Mouse (Mus musculus): Measurements from ENCODE around the gene Nfib. TPM values are rescaled to one million over a fixed set of nuclear protein-coding genes. Genes with fewer than 3 reads are reported as not detected.
"Not testable (repeated sequence)": the region's sequence is repeated elsewhere in the genome, so short reads cannot be mapped to it uniquely, and the experiment has no call there.

Gene Nfib
- polyA plus RNA-seq, 1 experiment from 2014 or later: 86.0 TPM

DNA sequence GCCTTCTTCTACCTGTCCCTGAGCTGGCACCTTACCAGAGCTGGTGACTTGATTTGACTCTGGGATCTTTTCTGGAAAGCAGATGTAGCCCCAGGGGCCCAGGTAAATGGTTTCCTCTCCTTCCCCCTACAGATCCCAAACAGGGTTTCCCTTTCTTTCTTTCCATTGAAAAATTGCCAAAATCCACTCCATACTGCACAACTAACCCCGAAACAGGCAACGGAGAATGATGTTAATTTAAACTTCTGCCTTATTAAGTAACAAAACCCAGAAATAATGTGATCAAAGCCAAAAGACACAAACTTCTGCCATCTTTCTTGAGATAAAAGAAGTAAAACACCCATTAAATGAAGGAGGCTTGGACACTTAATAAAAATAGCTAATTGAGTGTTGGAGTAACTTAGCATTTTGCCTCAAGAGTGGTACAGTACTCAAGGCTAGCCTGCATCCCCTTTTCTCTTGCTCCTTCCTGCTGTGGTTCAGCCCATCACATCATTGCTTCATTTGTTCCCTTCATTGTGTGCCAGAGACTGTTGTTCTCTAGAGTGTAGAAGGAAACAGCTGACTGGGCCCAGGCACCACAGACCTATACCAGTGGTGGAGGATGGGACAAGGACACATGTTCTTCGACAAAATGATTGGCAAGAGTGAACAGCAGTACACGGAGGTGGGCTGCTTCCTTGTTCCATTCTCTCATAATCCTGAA, 432.3 kb downstream of the Nfib start:
- peak overlapping the region; percentile 77 for H3K27ac ChIP-seq (replicated peaks; ENCODE audit: low read depth, low read length)
- ATAC-seq (ENCODE audit: low read depth): no peak

DNA sequence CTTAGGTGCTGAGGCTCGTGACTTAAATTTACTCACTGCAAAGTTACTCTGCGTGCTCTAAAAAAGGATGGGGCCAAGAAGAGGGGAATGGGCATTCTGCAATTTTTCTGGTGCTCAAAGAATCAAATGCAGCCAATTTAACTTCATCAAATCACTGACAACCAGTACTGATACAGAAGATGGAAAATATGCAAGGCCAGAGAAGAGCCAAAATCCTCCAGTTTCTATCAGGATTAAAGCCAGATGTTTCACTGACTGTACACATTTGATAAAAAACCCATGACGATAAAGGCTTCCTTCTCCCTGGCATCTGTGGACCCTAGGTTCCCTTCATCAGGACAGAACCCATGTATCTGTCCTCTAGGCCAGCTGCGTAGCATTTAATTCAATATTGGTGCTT, 433.5 kb downstream of the Nfib start:
- ATAC-seq (ENCODE audit: low read depth): peak; percentile 38; the same call in 1 of the 2 replicates
- H3K4me1 ChIP-seq (ENCODE audit: control insufficient read depth, insufficient read depth, low read length): peaks cover 43% of the 10 kb centered on the region
- no peak overlapping the region for H3K4me3 ChIP-seq (ENCODE audit: low read depth, low read length)
- no peak overlapping the region for H3K4me2 ChIP-seq (ENCODE audit: low read depth, low read length)
- WGBS: 52% methylated on average over 4 of the region's 4 CpGs
- DNase-seq (ENCODE audit: low spot score): peak; percentile 79
- H3K9me3 ChIP-seq (ENCODE audit: control insufficient read depth, low read length): no peaks in the 10 kb centered on the region
- no peaks in the 10 kb centered on the region for H3K36me3 ChIP-seq (ENCODE audit: control insufficient read depth, insufficient read depth, low read length)
- H3K27ac ChIP-seq (replicated peaks; ENCODE audit: low read depth, low read length): peak overlapping the region; percentile 77
- H3K9ac ChIP-seq (ENCODE audit: low read depth, low read length): no peak overlapping the region
- no peaks in the 10 kb centered on the region for H3K27me3 ChIP-seq (replicated peaks; ENCODE audit: control insufficient read depth, insufficient read depth, low read length)

More for the DNA sequence above, 432.3 kb downstream of the Nfib start:
- Histone ChIP-seq H3K9ac (ENCODE audit: low read depth, low read length) (no peak overlapping the region), H3K27me3 (replicated peaks; ENCODE audit: control insufficient read depth, insufficient read depth, low read length) (no peaks in the 10 kb centered on the region), H3K4me1 (ENCODE audit: control insufficient read depth, insufficient read depth, low read length) (peaks cover 37% of the 10 kb centered on the region), H3K4me3 (ENCODE audit: low read depth, low read length) (no peak overlapping the region), H3K9me3 (ENCODE audit: control insufficient read depth, low read length) (no peaks in the 10 kb centered on the region), H3K36me3 (ENCODE audit: control insufficient read depth, insufficient read depth, low read length) (no peaks in the 10 kb centered on the region), H3K4me2 (ENCODE audit: low read depth, low read length) (no peak overlapping the region)
- peak; percentile 41 for DNase-seq (ENCODE audit: low spot score)
- 65% methylated on average over 4 of the region's 4 CpGs for WGBS

- Histone ChIP-seq H3K9ac (ENCODE audit: low read depth, low read length) (no peak overlapping the region), H3K36me3 (ENCODE audit: control insufficient read depth, insufficient read depth, low read length) (no peaks in the 10 kb centered on the region), H3K4me2 (ENCODE audit: low read depth, low read length) (no peak overlapping the region), H3K27ac (replicated peaks; ENCODE audit: low read depth, low read length) (peak overlapping the region; percentile 75), H3K9me3 (ENCODE audit: control insufficient read depth, low read length) (no peaks in the 10 kb centered on the region), H3K4me1 (ENCODE audit: control insufficient read depth, insufficient read depth, low read length) (peaks cover 44% of the 10 kb centered on the region), H3K4me3 (ENCODE audit: low read depth, low read length) (no peak overlapping the region), H3K27me3 (replicated peaks; ENCODE audit: control insufficient read depth, insufficient read depth, low read length) (no peaks in the 10 kb centered on the region)
- DNase-seq (ENCODE audit: low spot score) (peak; percentile 59), ATAC-seq (ENCODE audit: low read depth) (no peak)
- WGBS: 53% methylated on average over 3 of the region's 3 CpGs
Observed at GRCm38 (mm10) chr4:82271547-82271946, 434.0 kb downstream of the Nfib start.

DNA sequence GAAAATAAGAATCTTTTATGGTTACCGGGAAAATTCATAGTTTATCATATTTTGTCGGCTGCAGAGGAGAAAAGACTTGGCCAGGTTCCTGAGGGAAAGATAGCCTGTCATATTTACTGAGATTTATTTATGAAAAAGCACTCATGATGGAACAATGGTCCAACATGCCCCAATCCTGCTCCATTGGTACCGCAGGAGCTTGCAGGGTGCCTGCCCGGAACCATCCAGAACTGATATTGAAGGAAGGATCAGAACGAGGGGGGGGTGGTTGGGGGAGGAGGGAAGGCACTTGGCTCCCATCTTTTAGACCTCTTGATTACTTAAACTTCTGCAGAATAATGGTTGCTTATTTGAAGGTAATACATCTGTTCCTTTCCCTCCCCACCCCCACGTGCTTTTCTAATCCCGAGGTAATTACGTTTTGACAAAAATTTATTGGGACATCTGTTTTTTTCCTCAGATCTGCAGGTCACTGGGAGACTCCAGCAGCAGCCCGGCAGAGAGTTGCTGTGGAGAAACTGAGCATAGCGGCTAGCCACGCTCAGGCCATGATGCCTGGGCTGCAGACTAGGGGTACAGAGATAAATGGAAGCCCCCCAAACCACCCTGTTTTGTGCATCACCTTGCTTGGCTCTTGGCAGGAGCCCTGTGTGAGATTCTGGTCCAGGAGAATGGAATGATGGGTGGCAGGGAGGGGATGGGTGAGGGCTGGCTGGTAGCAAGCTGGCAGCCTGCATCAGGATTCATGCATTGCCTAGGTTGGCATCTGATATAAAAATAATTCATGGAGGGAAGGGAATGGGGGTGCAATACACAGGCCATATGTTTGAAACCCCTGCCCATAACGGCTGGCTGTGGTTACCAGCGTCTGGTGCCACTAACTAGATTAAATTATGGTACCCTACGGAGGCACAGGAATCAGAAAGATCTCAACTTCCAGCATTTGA, 437.4 kb downstream of the Nfib start:
- DNase-seq (ENCODE audit: low spot score): no peak
- H3K4me1 ChIP-seq (ENCODE audit: control insufficient read depth, insufficient read depth, low read length): peaks cover 48% of the 10 kb centered on the region

DNA sequence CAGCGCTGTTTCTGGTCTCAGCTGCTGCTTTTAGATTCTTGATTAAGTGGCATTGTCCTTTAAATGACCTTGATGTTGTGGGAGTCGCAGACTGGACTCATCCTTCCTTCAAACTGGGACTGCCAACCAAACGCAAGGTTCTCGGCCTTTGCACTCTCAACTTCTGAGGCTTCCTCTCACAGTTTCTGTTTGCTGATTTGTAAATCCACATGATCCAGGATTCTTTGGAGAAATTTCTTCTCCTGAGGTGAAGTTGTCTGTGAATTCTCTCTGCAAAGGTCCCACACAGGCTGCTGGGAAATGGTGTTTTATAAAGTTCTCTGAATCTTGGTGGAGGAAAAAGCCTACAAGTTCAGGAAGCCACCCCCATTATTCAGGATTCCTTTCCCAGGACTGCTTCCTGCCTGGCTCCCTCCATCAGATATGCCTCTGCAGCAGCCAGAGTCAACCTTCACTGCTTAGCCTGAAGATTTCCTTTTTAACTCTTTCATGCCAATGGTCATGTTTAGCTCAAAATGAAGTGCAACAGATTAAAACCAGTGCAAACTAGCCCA, 439.4 kb downstream of the Nfib start:
- Histone ChIP-seq H3K27ac (replicated peaks; ENCODE audit: low read depth, low read length) (peak overlapping the region; percentile 50), H3K36me3 (ENCODE audit: control insufficient read depth, insufficient read depth, low read length) (no peaks in the 10 kb centered on the region), H3K27me3 (replicated peaks; ENCODE audit: control insufficient read depth, insufficient read depth, low read length) (no peaks in the 10 kb centered on the region), H3K9me3 (ENCODE audit: control insufficient read depth, low read length) (no peaks in the 10 kb centered on the region), H3K4me3 (ENCODE audit: low read depth, low read length) (no peak overlapping the region), H3K9ac (ENCODE audit: low read depth, low read length) (no peak overlapping the region), H3K4me1 (ENCODE audit: control insufficient read depth, insufficient read depth, low read length) (peaks cover 32% of the 10 kb centered on the region), H3K4me2 (ENCODE audit: low read depth, low read length) (no peak overlapping the region)
- no peak for ATAC-seq (ENCODE audit: low read depth)
- 43% methylated on average over 4 of the region's 4 CpGs for WGBS
- DNase-seq (ENCODE audit: low spot score): peak; percentile 61

More for the DNA sequence above, 437.4 kb downstream of the Nfib start:
- H3K27me3 ChIP-seq (replicated peaks; ENCODE audit: control insufficient read depth, insufficient read depth, low read length): no peaks in the 10 kb centered on the region
- WGBS: 42% methylated on average over 14 of the region's 14 CpGs
- H3K4me3 ChIP-seq (ENCODE audit: low read depth, low read length): no peak overlapping the region
- H3K27ac ChIP-seq (replicated peaks; ENCODE audit: low read depth, low read length): peak overlapping the region; percentile 52; the same call in 1 of the 2 replicates
- no peak for ATAC-seq (ENCODE audit: low read depth)
- H3K4me2 ChIP-seq (ENCODE audit: low read depth, low read length): no peak overlapping the region
- H3K9me3 ChIP-seq (ENCODE audit: control insufficient read depth, low read length): no peaks in the 10 kb centered on the region
- H3K9ac ChIP-seq (ENCODE audit: low read depth, low read length): no peak overlapping the region
- H3K36me3 ChIP-seq (ENCODE audit: control insufficient read depth, insufficient read depth, low read length): no peaks in the 10 kb centered on the region

DNA sequence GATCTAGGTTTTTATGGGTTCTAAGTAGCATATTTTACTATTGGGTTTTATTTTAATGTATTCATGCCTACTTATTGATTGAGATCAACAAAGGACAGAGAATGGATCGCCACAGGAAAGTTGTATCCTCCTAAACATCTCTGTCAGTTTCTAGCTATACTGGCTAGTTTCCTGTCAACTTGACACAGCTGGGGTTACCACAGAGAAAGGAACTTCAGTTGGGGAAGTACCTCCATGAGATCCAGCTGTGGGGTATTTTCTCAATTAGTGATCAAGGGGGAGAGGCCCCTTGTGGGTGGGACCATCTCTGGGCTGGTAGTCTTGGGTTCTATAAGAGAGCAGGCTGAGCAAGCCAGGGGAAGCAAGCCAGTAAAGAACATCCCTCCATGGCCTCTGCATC, 447.0 kb downstream of the Nfib start:
- H3K4me2 ChIP-seq (ENCODE audit: low read depth, low read length); H3K36me3 ChIP-seq (ENCODE audit: control insufficient read depth, insufficient read depth, low read length); H3K27ac ChIP-seq (replicated peaks; ENCODE audit: low read depth, low read length); H3K4me1 ChIP-seq (ENCODE audit: control insufficient read depth, insufficient read depth, low read length); H3K4me3 ChIP-seq (ENCODE audit: low read depth, low read length); H3K27me3 ChIP-seq (replicated peaks; ENCODE audit: control insufficient read depth, insufficient read depth, low read length); DNase-seq (ENCODE audit: low spot score); ATAC-seq (ENCODE audit: low read depth); H3K9me3 ChIP-seq (ENCODE audit: control insufficient read depth, low read length); H3K9ac ChIP-seq (ENCODE audit: low read depth, low read length): not testable (repeated sequence)
- 89% methylated on average over 1 of the region's 1 CpGs for WGBS

DNA sequence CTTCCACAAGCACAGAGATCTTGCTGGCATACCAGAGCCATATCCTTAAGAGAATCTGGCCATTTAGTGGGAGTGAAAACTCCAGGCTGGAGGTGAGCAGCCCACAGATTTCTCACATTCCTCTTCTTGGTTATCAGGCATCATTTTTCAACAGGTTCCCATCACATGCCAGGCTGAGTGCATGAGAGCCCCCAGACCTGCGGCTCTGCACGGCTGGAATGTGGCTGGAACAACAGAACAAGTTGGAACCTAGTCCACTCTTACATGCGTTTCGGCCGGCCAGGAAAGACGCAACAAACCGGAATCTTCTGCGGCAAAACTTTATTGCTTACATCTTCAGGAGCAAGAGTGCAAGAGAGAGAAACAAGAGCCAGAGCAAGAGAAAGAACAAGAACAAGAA, 453.5 kb downstream of the Nfib start:
- no peak for DNase-seq (ENCODE audit: low spot score)
- no peak overlapping the region for H3K9ac ChIP-seq (ENCODE audit: low read depth, low read length)

GRCm38 (mm10) chr4:82250355-82250659, 455.2 kb downstream of the Nfib start:
- WGBS: 14% methylated on average over 5 of the region's 5 CpGs
- H3K9me3 ChIP-seq (ENCODE audit: control insufficient read depth, low read length): no peaks in the 10 kb centered on the region
- H3K4me3 ChIP-seq (ENCODE audit: low read depth, low read length): no peak overlapping the region
- peaks cover 38% of the 10 kb centered on the region for H3K4me1 ChIP-seq (ENCODE audit: control insufficient read depth, insufficient read depth, low read length)
- no peak overlapping the region for H3K9ac ChIP-seq (ENCODE audit: low read depth, low read length)
- H3K36me3 ChIP-seq (ENCODE audit: control insufficient read depth, insufficient read depth, low read length): no peaks in the 10 kb centered on the region
- DNase-seq (ENCODE audit: low spot score) (peak; percentile 92), ATAC-seq (ENCODE audit: low read depth) (peak; percentile 90)
- peak overlapping the region; percentile 94 for H3K27ac ChIP-seq (replicated peaks; ENCODE audit: low read depth, low read length)
- no peaks in the 10 kb centered on the region for H3K27me3 ChIP-seq (replicated peaks; ENCODE audit: control insufficient read depth, insufficient read depth, low read length)
- H3K4me2 ChIP-seq (ENCODE audit: low read depth, low read length): peak overlapping the region; percentile 19; the same call in 1 of the 2 replicates

More for the DNA sequence above, 453.5 kb downstream of the Nfib start:
- Histone ChIP-seq H3K27ac (replicated peaks; ENCODE audit: low read depth, low read length) (no peak overlapping the region), H3K4me1 (ENCODE audit: control insufficient read depth, insufficient read depth, low read length) (peaks cover 35% of the 10 kb centered on the region), H3K36me3 (ENCODE audit: control insufficient read depth, insufficient read depth, low read length) (no peaks in the 10 kb centered on the region), H3K27me3 (replicated peaks; ENCODE audit: control insufficient read depth, insufficient read depth, low read length) (no peaks in the 10 kb centered on the region), H3K4me2 (ENCODE audit: low read depth, low read length) (no peak overlapping the region), H3K9me3 (ENCODE audit: control insufficient read depth, low read length) (no peaks in the 10 kb centered on the region), H3K4me3 (ENCODE audit: low read depth, low read length) (no peak overlapping the region)
- WGBS: 69% methylated on average over 8 of the region's 8 CpGs
- ATAC-seq (ENCODE audit: low read depth): no peak

Data from embryonic facial prominence, embryonic 14.5 days (tissue).